Mouse (Mus musculus) CH12.LX (cell line): ENCODE results near the gene Hopx.

Source experiments
- ETS1 ChIP-seq: conservative IDR thresholded peaks from 2 replicates; pipeline ENCODE4 v1.6.1; 2012; ENCODE audit warnings: low read depth, mild to moderate bottlenecking, inconsistent platforms, low read length, improper control_type of control experiment, moderate library complexity
- ZNF384 ChIP-seq: IDR thresholded peaks from 2 replicates; pipeline ENCODE4 v1.6.1; 2012; ENCODE audit warnings: low read depth, low read length, improper control_type of control experiment, inconsistent platforms

- TF ChIP-seq ETS1, result peak; percentile 16; the same call in 1 of the 2 replicates
- TF ChIP-seq ZNF384, result no peak
These were observed 22.4 kb downstream of the Hopx start for GRCm38 (mm10) chr5:77092531-77092930.
